Mouse (Mus musculus) limb, embryonic 11.5 days (tissue): ENCODE measurements around the gene Twf1. TPM values are rescaled to one million over a fixed set of nuclear protein-coding genes. Genes with fewer than 3 reads are reported as not detected.

Experiments used
- ATAC-seq: fragments of 200-750 bp; cut with Nextera tagmentation; 2 replicates; pipeline ENCODE4 v1.8.0; 2017; ENCODE audit warnings: low read depth; ENCODE audit not compliant: insufficient number of reproducible peaks, low FRiP score, low TSS enrichment
- DNase-seq: peaks from one replicate; pipeline ENCODE4 v3.0.0-alpha.2; 2015; ENCODE audit warnings: low spot score
- H3K27ac ChIP-seq: fragments of 300-500 bp; sonication (generic); replicated peaks from 2 replicates; pipeline ENCODE4 v1.5.1; 2014; ENCODE audit warnings: low read depth, mild to moderate bottlenecking, low read length
- H3K27me3 ChIP-seq: fragments of 300-500 bp; sonication (generic); 2 replicates; pipeline ENCODE4 v1.6.1; 2014; ENCODE audit warnings: mild to moderate bottlenecking, low read length, mixed read lengths; ENCODE audit not compliant: control insufficient read depth, insufficient read depth
- H3K36me3 ChIP-seq: fragments of 300-500 bp; sonication (generic); 2 replicates; pipeline ENCODE4 v1.6.1; 2014; ENCODE audit warnings: mild to moderate bottlenecking, low read length, moderate library complexity, mixed read lengths; ENCODE audit not compliant: control insufficient read depth, insufficient read depth
- H3K4me1 ChIP-seq: fragments of 300-500 bp; sonication (generic); 2 replicates; pipeline ENCODE4 v1.6.1; 2014; ENCODE audit warnings: low read length, mixed read lengths; ENCODE audit not compliant: control insufficient read depth, insufficient read depth
- H3K4me2 ChIP-seq: fragments of 300-500 bp; sonication (generic); 2 replicates; pipeline ENCODE4 v1.6.1; 2014; ENCODE audit warnings: low read depth, mild to moderate bottlenecking, moderate library complexity; ENCODE audit not compliant: severe bottlenecking
- H3K4me3 ChIP-seq: fragments of 300-500 bp; sonication (generic); 2 replicates; pipeline ENCODE4 v1.5.1; 2014; ENCODE audit warnings: low read depth, low read length
- H3K9ac ChIP-seq: fragments of 300-500 bp; sonication (generic); 2 replicates; pipeline ENCODE4 v1.6.1; 2014; ENCODE audit warnings: mild to moderate bottlenecking, low read length
- H3K9me3 ChIP-seq: fragments of 300-500 bp; sonication (generic); 2 replicates; pipeline ENCODE4 v1.6.1; 2016; ENCODE audit warnings: low read length; ENCODE audit not compliant: control insufficient read depth
- WGBS: fragments of 180-500 bp; shearing (Covaris S2); extraction: QIAGEN DNeasy Blood & Tissue Kit; methylation state at CpG from one replicate; pipeline ENCODE4 v1.1.7; 2014; 5-methylcytosine and 5-hydroxymethylcytosine counted together
- polyA plus RNA-seq: library from polyadenylated mRNA; unstranded; fragments of >200 nt; fragmentation: Nextera tagmentation; extraction: Ambion mirVana; gene quantifications from 2 replicates; pipeline ENCODE4 v1.2.1, GENCODE M21; 2014

Gene Twf1
- polyA plus RNA-seq, 1 experiment from 2014 or later = 64.4 TPM

DNA sequence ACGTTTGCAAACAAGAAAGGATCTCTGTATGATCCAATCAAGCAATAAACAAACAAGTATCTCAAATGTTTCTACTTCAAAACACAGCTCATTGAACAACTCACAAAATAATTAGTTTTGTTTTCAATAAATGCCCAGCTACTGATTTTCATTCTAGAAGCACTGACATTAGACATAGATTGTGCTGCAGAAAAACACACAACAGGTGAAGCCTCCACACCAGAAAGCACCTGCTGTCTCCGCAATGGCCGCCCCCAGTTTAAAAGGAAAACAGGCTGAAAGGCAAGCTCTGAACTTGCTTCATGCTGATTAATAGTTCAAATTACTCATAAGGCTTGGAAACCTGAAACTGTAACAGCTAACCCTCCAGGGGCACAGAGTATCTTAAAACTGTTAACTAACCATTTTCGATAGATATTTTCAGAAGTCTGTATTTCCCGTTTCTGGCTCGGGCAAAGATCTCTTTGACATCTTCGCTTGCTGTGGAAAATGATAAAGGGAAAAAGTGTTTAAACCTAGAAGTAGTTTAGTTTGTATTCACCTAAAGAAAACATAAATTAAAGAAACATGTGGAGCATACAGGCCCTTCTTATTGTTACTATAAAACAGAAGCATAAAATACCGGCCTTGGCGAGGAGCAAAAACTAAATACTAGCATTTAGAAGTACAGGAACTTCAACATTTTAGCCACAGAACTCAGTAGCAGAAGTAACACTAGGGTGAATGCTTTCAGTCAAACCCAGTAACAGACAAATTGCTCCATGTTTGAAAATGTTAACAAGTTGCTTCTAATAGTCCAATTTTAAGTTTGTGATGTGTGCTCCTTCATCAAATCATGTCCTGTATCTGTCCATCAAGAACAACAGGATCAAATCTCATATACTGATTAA, 1.6 kb downstream of the Twf1 start:
- Histone ChIP-seq H3K36me3 (peaks cover 8% of the 10 kb centered on the region; the same call in 1 of the 2 replicates), H3K4me2 (peak overlapping the region; percentile 17; the same call in 1 of the 2 replicates), H3K9me3 (no peaks in the 10 kb centered on the region), H3K4me3 (no peak overlapping the region), H3K27me3 (no peaks in the 10 kb centered on the region), H3K27ac (no peak overlapping the region), H3K4me1 (no peaks in the 10 kb centered on the region), H3K9ac (no peak overlapping the region)
- DNase-seq = no peak
- ATAC-seq = no peak
- 80% methylated on average over 9 of the region's 9 CpGs for whole genome bisulfite sequencing

DNA sequence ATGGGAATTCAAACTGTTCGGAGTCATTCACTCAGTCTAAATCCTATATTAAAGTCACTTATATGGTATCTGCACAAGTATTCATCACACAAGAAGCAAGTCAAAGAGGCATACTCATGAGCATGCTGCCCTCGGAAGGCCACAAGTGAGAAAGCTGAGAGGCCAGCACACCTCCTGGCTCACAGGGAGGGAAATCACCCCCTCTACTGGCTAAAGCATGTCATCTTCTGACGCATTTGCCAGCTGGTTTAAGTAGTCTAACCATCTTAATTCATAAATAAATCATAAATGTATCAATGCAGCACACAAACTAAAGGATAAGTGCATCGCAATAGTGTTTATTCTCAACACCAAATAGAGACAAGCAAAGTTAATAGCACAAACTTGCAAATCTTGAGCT, 5.0 kb downstream of the Twf1 start:
- DNase-seq = no peak
- Histone ChIP-seq H3K27me3 (no peaks in the 10 kb centered on the region), H3K9ac (no peak overlapping the region), H3K4me1 (no peaks in the 10 kb centered on the region), H3K4me3 (no peak overlapping the region), H3K27ac (no peak overlapping the region), H3K36me3 (peaks cover 17% of the 10 kb centered on the region; the same call in 1 of the 2 replicates), H3K9me3 (no peaks in the 10 kb centered on the region), H3K4me2 (no peak overlapping the region)
- 97% methylated on average over 4 of the region's 4 CpGs for WGBS
- no peak for ATAC-seq

DNA sequence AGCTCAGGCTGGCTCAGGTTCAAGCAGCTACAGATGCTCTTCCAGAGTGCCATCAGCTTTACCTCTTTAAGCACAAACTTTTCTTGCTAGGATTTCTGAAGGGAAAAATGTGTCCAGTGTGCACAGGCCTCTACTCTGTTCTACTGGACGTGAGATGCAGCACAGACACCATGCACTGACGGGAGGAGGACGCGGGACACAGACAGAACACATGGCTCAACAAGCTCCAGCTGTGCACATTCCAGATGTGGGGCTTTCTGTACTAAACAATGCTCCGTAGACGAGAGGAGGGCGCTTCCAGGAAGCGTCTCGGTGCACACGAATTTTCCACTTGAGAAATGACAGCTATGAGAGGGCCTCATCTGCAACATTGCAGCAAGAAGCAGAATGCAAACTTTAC, 6.5 kb downstream of the Twf1 start:
- ATAC-seq (no peak), DNase-seq (no peak)
- no peak overlapping the region for H3K4me2 ChIP-seq
- H3K4me1 ChIP-seq = no peaks in the 10 kb centered on the region
- WGBS = 89% methylated on average over 10 of the region's 10 CpGs
- H3K4me3 ChIP-seq = no peak overlapping the region
- H3K9me3 ChIP-seq = no peaks in the 10 kb centered on the region
- no peaks in the 10 kb centered on the region for H3K27me3 ChIP-seq
- H3K9ac ChIP-seq = no peak overlapping the region
- no peak overlapping the region for H3K27ac ChIP-seq
- H3K36me3 ChIP-seq = peaks cover 17% of the 10 kb centered on the region; the same call in 1 of the 2 replicates

DNA sequence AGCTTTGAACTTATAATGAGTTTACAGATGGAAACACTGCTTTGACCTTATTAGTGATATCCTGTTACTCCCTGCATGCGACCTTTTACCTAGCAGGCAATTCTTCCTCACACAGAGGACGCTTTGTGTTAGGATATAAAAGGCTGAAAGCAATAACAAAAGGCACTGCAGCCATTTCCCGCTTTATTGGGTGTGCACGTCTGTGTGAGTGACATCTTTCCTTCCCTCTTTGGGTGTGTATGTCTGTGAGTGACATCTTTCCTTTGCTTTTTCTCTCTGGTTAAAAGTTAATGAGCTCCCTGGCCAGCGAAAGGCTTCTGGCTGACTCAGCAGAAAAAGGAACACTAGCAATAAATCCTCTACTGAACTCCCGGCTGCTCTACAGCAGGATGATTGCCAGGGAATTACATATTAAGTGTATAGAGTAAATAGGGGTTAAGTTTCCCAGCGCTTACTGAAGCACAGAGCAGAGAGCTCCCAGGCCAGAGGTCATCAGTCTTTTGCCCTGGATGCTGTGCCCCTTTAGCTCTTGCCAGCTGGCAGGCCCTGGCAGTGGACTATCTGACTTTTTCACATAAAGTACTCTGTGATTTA, 7.6 kb downstream of the Twf1 start:
- H3K4me3 ChIP-seq = no peak overlapping the region
- DNase-seq (no peak), ATAC-seq (no peak)
- no peak overlapping the region for H3K27ac ChIP-seq
- WGBS = 58% methylated on average over 7 of the region's 7 CpGs
- no peaks in the 10 kb centered on the region for H3K4me1 ChIP-seq
- H3K27me3 ChIP-seq = no peaks in the 10 kb centered on the region
- H3K4me2 ChIP-seq = no peak overlapping the region
- no peaks in the 10 kb centered on the region for H3K9me3 ChIP-seq
- H3K36me3 ChIP-seq = peaks cover 17% of the 10 kb centered on the region; the same call in 1 of the 2 replicates
- H3K9ac ChIP-seq = no peak overlapping the region

DNA sequence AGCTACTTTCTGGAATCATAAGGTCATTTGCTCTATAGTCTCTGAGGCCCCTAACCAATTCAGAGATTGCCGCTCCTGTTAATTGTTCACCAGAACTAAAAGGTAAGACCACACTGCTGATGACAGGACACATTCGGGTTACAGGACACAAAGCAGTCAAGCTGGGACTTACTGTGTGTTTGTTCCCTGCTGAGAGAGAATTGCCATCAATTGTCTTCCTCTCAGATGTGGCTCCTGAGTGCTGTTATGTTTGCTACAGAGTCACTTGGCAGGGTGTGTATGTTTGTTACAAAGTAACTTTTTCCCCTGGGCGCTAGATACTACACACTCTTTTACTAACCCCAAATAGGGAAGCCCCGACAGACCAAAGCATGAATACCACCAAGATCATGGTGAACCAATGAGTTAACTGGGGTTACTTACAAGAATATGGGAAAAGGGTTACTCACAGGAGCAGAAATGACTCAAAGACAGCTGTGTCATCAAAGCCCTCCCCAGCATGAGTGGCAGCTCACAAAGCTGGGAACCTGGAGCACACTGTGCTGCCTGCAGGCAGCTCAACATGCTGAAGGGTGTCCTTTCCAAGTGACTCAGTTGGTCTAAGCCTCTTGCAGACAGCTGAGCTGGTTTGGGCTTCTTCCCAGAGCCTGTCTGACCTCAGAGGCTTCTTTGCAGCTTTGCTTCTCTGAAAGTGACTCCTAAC, 15.0 kb downstream of the Twf1 start:
- ATAC-seq (no peak), DNase-seq (no peak)

DNA sequence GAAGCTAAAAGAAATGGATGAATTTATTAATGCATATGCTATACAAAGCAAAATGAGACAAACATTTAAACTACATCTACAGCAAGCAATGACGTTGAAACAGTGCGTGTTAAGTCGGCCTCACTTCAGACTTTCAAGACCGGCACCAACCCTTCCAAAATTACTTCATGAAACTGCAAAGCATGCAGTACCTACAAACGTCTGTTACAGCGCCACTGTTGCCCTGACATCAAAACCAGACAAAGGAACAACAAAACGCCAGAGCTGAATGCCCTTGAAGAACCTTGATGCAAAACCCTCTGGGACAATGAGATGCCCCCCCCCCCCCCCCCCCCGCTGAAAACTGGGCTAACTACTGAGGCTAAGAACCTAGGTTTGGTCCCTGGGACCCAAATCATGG, 16.9 kb downstream of the Twf1 start:
- ATAC-seq (no peak), DNase-seq (no peak)
- Histone ChIP-seq H3K27ac (no peak overlapping the region), H3K4me2 (no peak overlapping the region), H3K27me3 (no peaks in the 10 kb centered on the region), H3K9me3 (no peaks in the 10 kb centered on the region), H3K4me1 (no peaks in the 10 kb centered on the region), H3K4me3 (no peak overlapping the region), H3K36me3 (no peaks in the 10 kb centered on the region), H3K9ac (no peak overlapping the region)
- 72% methylated on average over 8 of the region's 8 CpGs for WGBS

More for the DNA sequence above, 15.0 kb downstream of the Twf1 start:
- Histone ChIP-seq H3K9ac (no peak overlapping the region), H3K4me2 (no peak overlapping the region), H3K9me3 (no peaks in the 10 kb centered on the region), H3K36me3 (no peaks in the 10 kb centered on the region; the same call in 1 of the 2 replicates), H3K27me3 (no peaks in the 10 kb centered on the region), H3K4me1 (no peaks in the 10 kb centered on the region), H3K27ac (no peak overlapping the region), H3K4me3 (no peak overlapping the region)
- WGBS = 71% methylated on average over 4 of the region's 4 CpGs

DNA sequence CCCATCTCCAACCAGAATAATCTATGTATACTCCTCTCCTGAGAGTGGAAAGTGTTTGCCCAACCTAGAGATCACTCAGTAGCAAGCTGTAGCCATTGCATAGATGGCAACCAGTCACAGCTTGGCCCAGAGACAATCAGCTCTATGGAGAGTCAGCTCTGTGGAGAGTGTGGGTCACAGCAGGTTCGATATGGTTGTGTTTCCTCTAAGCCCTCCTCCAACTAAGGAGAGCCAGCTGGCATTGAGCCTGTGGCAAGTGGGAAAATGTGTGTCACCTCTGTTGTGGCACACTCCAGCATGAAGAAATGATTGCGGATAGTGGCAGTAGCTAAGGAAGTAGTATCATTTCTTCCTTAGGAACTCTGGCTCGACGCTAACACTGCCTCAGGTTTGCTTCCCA, 18.2 kb downstream of the Twf1 start:
- DNase-seq = no peak
- 92% methylated on average over 4 of the region's 4 CpGs for WGBS

DNA sequence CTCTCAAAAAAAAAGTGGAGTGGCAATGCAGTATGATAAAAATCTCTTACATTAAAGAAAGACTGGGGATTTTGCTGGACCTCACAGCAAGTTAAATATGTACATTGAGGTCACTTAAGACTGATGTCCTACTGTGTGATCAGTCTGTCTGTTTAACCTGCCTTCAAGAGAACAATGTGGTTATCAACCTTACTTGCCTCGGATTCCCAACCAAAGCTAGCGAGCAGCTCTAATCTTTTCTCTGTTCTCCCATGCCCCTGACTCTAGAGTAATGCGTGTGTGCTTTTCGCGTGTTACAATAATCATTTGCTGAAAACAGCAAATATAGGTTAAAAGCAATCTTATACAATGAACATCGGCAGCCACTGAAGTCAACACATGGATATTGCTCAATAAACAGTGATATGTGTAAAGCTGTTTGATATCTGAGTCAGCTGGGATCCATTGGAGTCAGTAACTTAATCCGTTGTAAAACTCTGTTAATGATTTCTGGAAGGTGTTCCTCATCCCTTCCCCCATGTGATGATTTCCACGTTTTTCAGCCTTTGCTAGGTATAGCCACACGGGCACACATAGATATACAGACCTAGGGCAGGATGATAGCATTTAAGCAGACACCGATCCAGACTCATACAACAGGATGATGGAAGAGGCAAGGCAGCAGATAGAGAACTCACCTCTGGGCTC, 21.1 kb downstream of the Twf1 start:
- no peak overlapping the region for H3K9ac ChIP-seq
- no peaks in the 10 kb centered on the region for H3K36me3 ChIP-seq
- no peaks in the 10 kb centered on the region for H3K27me3 ChIP-seq
- H3K4me1 ChIP-seq = no peaks in the 10 kb centered on the region
- H3K27ac ChIP-seq = no peak overlapping the region
- H3K4me3 ChIP-seq = no peak overlapping the region
- ATAC-seq (no peak), DNase-seq (no peak)
- WGBS = 90% methylated on average over 10 of the region's 10 CpGs
- no peak overlapping the region for H3K4me2 ChIP-seq
- no peaks in the 10 kb centered on the region for H3K9me3 ChIP-seq

More for the DNA sequence above, 18.2 kb downstream of the Twf1 start:
- H3K4me1 ChIP-seq = no peaks in the 10 kb centered on the region
- H3K4me3 ChIP-seq = no peak overlapping the region
- no peak for ATAC-seq
- H3K9ac ChIP-seq = no peak overlapping the region
- H3K9me3 ChIP-seq = no peaks in the 10 kb centered on the region
- H3K27ac ChIP-seq = no peak overlapping the region
- no peaks in the 10 kb centered on the region for H3K36me3 ChIP-seq
- H3K4me2 ChIP-seq = no peak overlapping the region
- no peaks in the 10 kb centered on the region for H3K27me3 ChIP-seq
